Mouse (Mus musculus) liver, adult 2 months (tissue): ENCODE data around the gene Gfy.

Source experiments
- CTCF ChIP-seq: fragments of 200-500 bp; IDR thresholded peaks from 2 replicates; pipeline ENCODE4 v1.5.1; 2011; ENCODE audit warnings: low read depth, low read length, control low read depth
- POLR2A ChIP-seq: fragments of 200-500 bp; IDR thresholded peaks from 2 replicates; pipeline ENCODE4 v1.6.1; 2011; ENCODE audit warnings: low read length, control low read depth; ENCODE audit not compliant: insufficient read depth; ENCODE audit errors: extremely low read depth

GRCm38 (mm10) chr7:45224826-45225225 lies 45.5 kb upstream of the Gfy start:
- no peak for TF ChIP-seq CTCF
- no peak for TF ChIP-seq POLR2A
